ENCODE assay signal across 13 mouse cellular contexts in genomic region chr6:111584851-111585250, GRCm38 (mm10).
A peak's percentile ranks its signal among the peaks of the same experiment; 100 is the strongest.
DNase-seq lines count a peak whose midpoint lies in the region; ATAC-seq and TF ChIP-seq lines count a peak whose summit lies in the region.
"Had no signal": no experiment of that assay in that cellular context is flagged by ENCODE, and none has a peak within 500 bp of the region (broad histone marks: within the 10 kb centered on the region; RNA-seq: fewer than 3 reads in every experiment).

No protein-coding gene starts in this region.

- peak; percentile 7 to 11 for DNase-seq in kidney, postnatal 4 days
- no peak for DNase-seq in kidney, adult 2 months
- peak; percentile 77 for DNase-seq in gastrocnemius, postnatal 14 days
- peak; percentile 46 to 54 for DNase-seq in heart, postnatal 36 days
- DNase-seq in lung, postnatal 36 days, result peak; percentile 79
- DNase-seq in neural tube, embryonic 10.5 days (ENCODE audit: extremely low spot score, low spot score), result no peak
- DNase-seq in midbrain, embryonic 10.5 days (ENCODE audit: low spot score), result no peak
- DNase-seq in midbrain, embryonic 11.5 days (ENCODE audit: low spot score, missing footprints), result no peak
- DNase-seq: kidney, adult 8-10 months; spleen, adult 18-20 months; thymus, postnatal 14 days had no signal

- no peaks in the 10 kb centered on the region for H3K4me1 ChIP-seq in kidney, adult 2 months (ENCODE audit: control insufficient read depth, insufficient read depth, low read length)
- no peaks in the 10 kb centered on the region for H3K4me1 ChIP-seq in midbrain, embryonic 10.5 days
- H3K4me1 ChIP-seq in midbrain, embryonic 11.5 days (ENCODE audit: control insufficient read depth, insufficient read depth, low read length), result no peaks in the 10 kb centered on the region
- H3K4me1 ChIP-seq: forebrain, embryonic 15.5 days had no signal

- no peak overlapping the region for H3K9ac ChIP-seq in midbrain, embryonic 11.5 days (ENCODE audit: low read length)
- H3K9ac ChIP-seq: forebrain, embryonic 15.5 days had no signal

- no peak overlapping the region for H3K4me2 ChIP-seq in midbrain, embryonic 11.5 days
- H3K4me2 ChIP-seq: forebrain, embryonic 15.5 days had no signal

- H3K36me3 ChIP-seq in kidney, adult 2 months (ENCODE audit: control insufficient read depth, insufficient read depth, low read length), result no peaks in the 10 kb centered on the region
- no peaks in the 10 kb centered on the region for H3K36me3 ChIP-seq in midbrain, embryonic 10.5 days
- H3K36me3 ChIP-seq in midbrain, embryonic 11.5 days (ENCODE audit: control insufficient read depth, insufficient read depth, low read length), result no peaks in the 10 kb centered on the region
- H3K36me3 ChIP-seq: forebrain, embryonic 15.5 days had no signal

- H3K9me3 ChIP-seq in midbrain, embryonic 10.5 days (replicated peaks), result no peaks in the 10 kb centered on the region
- no peaks in the 10 kb centered on the region for H3K9me3 ChIP-seq in midbrain, embryonic 11.5 days (ENCODE audit: control insufficient read depth, low read length)
- H3K9me3 ChIP-seq: forebrain, embryonic 15.5 days had no signal

- no peak overlapping the region for H3K27ac ChIP-seq in kidney, adult 2 months (ENCODE audit: insufficient read depth, low read depth, low read length)
- no peak overlapping the region for H3K27ac ChIP-seq in midbrain, embryonic 10.5 days (replicated peaks)
- H3K27ac ChIP-seq in midbrain, embryonic 11.5 days (ENCODE audit: low read depth, low read length), result no peak overlapping the region
- H3K27ac ChIP-seq: forebrain, embryonic 15.5 days had no signal

- H3K4me3 ChIP-seq in kidney, adult 2 months (ENCODE audit: insufficient read depth, low read depth, low read length), result no peak overlapping the region
- H3K4me3 ChIP-seq in midbrain, embryonic 10.5 days, result no peak overlapping the region
- H3K4me3 ChIP-seq in midbrain, embryonic 11.5 days (ENCODE audit: low read depth, low read length), result no peak overlapping the region
- H3K4me3 ChIP-seq: forebrain, embryonic 15.5 days had no signal

- no peak for TF ChIP-seq CTCF in kidney, adult 2 months (conservative IDR thresholded peaks at IDR 0.05; ENCODE audit: insufficient read depth, insufficient read length, low read depth, low read length)

- H3K27me3 ChIP-seq in kidney, adult 2 months (replicated peaks; ENCODE audit: control insufficient read depth, insufficient read depth, low read length), result no peaks in the 10 kb centered on the region
- H3K27me3 ChIP-seq in midbrain, embryonic 10.5 days (ENCODE audit: low read depth, poor library complexity, severe bottlenecking), result no peaks in the 10 kb centered on the region
- H3K27me3 ChIP-seq in midbrain, embryonic 11.5 days (ENCODE audit: control insufficient read depth, insufficient read depth, low read length), result no peaks in the 10 kb centered on the region
- H3K27me3 ChIP-seq: forebrain, embryonic 15.5 days had no signal

- no peak for TF ChIP-seq POLR2A in kidney, adult 2 months (IDR thresholded peaks at IDR 0.05; ENCODE audit: low read depth, low read length)

- intact Hi-C loops in gastrocnemius, postnatal 14 days (cut with DNase I; ENCODE audit: low total_unique reads), result no loop called here
- intact Hi-C loops in heart, postnatal 36 days (cut with DNase I), result no loop called here

- 69% methylated on average over 2 of the region's 2 CpGs for WGBS in kidney, adult 2 months
- WGBS in midbrain, embryonic 10.5 days, result 62% methylated on average over 2 of the region's 2 CpGs
- WGBS in midbrain, embryonic 11.5 days, result 77% methylated on average over 2 of the region's 2 CpGs

- ATAC-seq in midbrain, embryonic 11.5 days (ENCODE audit: low FRiP score), result no peak
- ATAC-seq: forebrain, embryonic 15.5 days; midbrain, embryonic 16.5 days had no signal

Comparison
In these comparisons a context has a peak if more than half of its experiments do, and no peak if none do; other contexts are left out.
1. DNase-seq: peak in kidney, postnatal 4 days (2 of 2), gastrocnemius, postnatal 14 days (single experiment), heart, postnatal 36 days (2 of 2) and lung, postnatal 36 days (single experiment); none in kidney, adult 2 months (single experiment), neural tube, embryonic 10.5 days (single experiment), midbrain, embryonic 10.5 days (single experiment) and midbrain, embryonic 11.5 days (single experiment).